Mouse (Mus musculus) liver, adult 2 months (tissue): Measurements from ENCODE around the gene Fry. TPM values are rescaled to one million over a fixed set of nuclear protein-coding genes. Genes with fewer than 3 reads are reported as not detected.

Source experiments
- DNase-seq: peaks from one replicate; pipeline ENCODE4 v3.0.0-alpha.2; 2011; ENCODE audit warnings: low read depth, low spot score; ENCODE audit errors: extremely low read depth
- H3K27ac ChIP-seq: fragments of 200-500 bp; replicated peaks from 2 replicates; pipeline ENCODE4 v1.5.1; 2012; ENCODE audit warnings: low read depth, mild to moderate bottlenecking, control low read depth, inconsistent platforms, low read length; ENCODE audit not compliant: insufficient read depth
- H3K27me3 ChIP-seq: fragments of 200-500 bp; 2 replicates; pipeline ENCODE4 v1.6.1; 2012; ENCODE audit warnings: mild to moderate bottlenecking, moderate library complexity, low read length, inconsistent platforms; ENCODE audit not compliant: control insufficient read depth, insufficient read depth
- H3K36me3 ChIP-seq: fragments of 200-500 bp; 2 replicates; pipeline ENCODE4 v1.6.1; 2012; ENCODE audit warnings: low read length, inconsistent platforms; ENCODE audit not compliant: control insufficient read depth, insufficient read depth
- H3K4me1 ChIP-seq: fragments of 200-500 bp; 2 replicates; pipeline ENCODE4 v1.6.1; 2011; ENCODE audit warnings: low read length; ENCODE audit not compliant: control insufficient read depth, insufficient read depth
- H3K4me3 ChIP-seq: fragments of 200-500 bp; 2 replicates; pipeline ENCODE4 v1.5.1; 2011; ENCODE audit warnings: low read depth, mild to moderate bottlenecking, control low read depth, low read length, moderate library complexity; ENCODE audit not compliant: insufficient read depth
- H3K79me2 ChIP-seq: fragments of 200-500 bp; 2 replicates; pipeline ENCODE4 v1.6.1; 2012; ENCODE audit warnings: inconsistent platforms, mild to moderate bottlenecking, low read length, moderate library complexity; ENCODE audit not compliant: control insufficient read depth, insufficient read depth
- H3K9ac ChIP-seq: fragments of 200-500 bp; 2 replicates; pipeline ENCODE4 v1.6.1; 2012; ENCODE audit warnings: low read depth, mild to moderate bottlenecking, control low read depth, inconsistent platforms, low read length
- CTCF ChIP-seq: fragments of 200-500 bp; IDR thresholded peaks from 2 replicates; pipeline ENCODE4 v1.5.1; 2011; ENCODE audit warnings: low read depth, low read length, control low read depth
- POLR2A ChIP-seq: fragments of 200-500 bp; IDR thresholded peaks from 2 replicates; pipeline ENCODE4 v1.6.1; 2011; ENCODE audit warnings: low read length, control low read depth; ENCODE audit not compliant: insufficient read depth; ENCODE audit errors: extremely low read depth
- WGBS: fragments of 180-500 bp; shearing (Covaris S2); methylation state at CpG from one replicate; pipeline ENCODE4 v1.1.7; 2018; 5-methylcytosine and 5-hydroxymethylcytosine counted together
- polyA plus RNA-seq: library from polyadenylated mRNA; depleted of rRNA; stranded (reverse); fragments of >200 nt; gene quantifications from 2 replicates; pipeline ENCODE4 v1.2.3, GENCODE M21; 2012
- total RNA-seq: library from RNA; depleted of rRNA; stranded (reverse); fragments of >200 nt; gene quantifications from 2 replicates; pipeline ENCODE4 v1.2.3, GENCODE M21; 2014

Gene Fry
- total and polyA plus RNA-seq, 2 experiments = 0.62 to 1.8 TPM

DNA sequence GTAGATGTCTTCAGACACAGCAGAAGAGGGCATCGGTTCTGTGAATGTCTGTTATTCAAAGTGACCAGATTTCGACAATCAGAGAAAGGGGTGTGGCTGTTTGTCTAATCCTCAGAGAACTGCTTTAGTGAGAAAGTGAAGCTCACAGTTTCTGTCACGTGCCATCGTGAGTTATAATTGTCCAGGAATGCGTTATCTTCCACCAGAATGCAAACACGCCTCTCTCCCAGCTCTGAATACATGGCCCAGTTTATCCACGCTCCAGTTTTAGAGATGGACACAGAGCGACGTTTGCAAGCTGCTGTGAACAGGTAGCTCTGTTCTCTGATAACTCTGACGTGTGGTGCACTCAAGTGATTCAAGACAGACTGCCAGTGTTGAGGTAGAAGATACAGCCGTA is 31.3 kb downstream of the Fry start:
- no peak for DNase-seq
- no peak overlapping the region for H3K27ac ChIP-seq
- no peak overlapping the region for H3K9ac ChIP-seq
- no peaks in the 10 kb centered on the region for H3K4me1 ChIP-seq
- 75% methylated on average over 11 of the region's 11 CpGs for WGBS
- H3K4me3 ChIP-seq = no peak overlapping the region
- no peaks in the 10 kb centered on the region for H3K79me2 ChIP-seq
- no peaks in the 10 kb centered on the region for H3K27me3 ChIP-seq
- no peak for TF ChIP-seq CTCF
- no peak for TF ChIP-seq POLR2A
- no peaks in the 10 kb centered on the region for H3K36me3 ChIP-seq

DNA sequence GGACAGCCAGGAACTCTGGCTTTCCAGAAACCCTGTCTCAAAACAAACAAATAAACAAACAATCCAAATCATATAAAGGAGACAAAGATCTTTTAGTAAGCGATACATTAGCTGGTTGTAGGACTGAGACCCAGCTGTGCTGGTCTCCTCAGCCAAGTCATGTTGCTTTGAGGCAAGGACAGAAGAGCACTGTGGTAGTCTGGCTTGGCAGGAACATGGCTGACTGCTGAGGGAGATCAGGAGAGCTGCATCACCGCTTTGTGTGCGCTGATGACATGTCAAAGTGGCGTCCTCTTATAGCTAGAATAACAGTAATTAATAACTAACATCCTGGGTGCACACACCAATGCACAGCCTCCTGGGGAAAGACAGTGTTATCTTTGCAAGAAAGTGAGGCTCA is 32.5 kb downstream of the Fry start:
- Histone ChIP-seq H3K9ac (no peak overlapping the region), H3K4me3 (no peak overlapping the region), H3K4me1 (no peaks in the 10 kb centered on the region), H3K27ac (no peak overlapping the region), H3K79me2 (no peaks in the 10 kb centered on the region), H3K36me3 (no peaks in the 10 kb centered on the region), H3K27me3 (no peaks in the 10 kb centered on the region)
- WGBS = 90% methylated on average over 4 of the region's 4 CpGs
- no peak for DNase-seq
- TF ChIP-seq POLR2A = no peak
- no peak for TF ChIP-seq CTCF

DNA sequence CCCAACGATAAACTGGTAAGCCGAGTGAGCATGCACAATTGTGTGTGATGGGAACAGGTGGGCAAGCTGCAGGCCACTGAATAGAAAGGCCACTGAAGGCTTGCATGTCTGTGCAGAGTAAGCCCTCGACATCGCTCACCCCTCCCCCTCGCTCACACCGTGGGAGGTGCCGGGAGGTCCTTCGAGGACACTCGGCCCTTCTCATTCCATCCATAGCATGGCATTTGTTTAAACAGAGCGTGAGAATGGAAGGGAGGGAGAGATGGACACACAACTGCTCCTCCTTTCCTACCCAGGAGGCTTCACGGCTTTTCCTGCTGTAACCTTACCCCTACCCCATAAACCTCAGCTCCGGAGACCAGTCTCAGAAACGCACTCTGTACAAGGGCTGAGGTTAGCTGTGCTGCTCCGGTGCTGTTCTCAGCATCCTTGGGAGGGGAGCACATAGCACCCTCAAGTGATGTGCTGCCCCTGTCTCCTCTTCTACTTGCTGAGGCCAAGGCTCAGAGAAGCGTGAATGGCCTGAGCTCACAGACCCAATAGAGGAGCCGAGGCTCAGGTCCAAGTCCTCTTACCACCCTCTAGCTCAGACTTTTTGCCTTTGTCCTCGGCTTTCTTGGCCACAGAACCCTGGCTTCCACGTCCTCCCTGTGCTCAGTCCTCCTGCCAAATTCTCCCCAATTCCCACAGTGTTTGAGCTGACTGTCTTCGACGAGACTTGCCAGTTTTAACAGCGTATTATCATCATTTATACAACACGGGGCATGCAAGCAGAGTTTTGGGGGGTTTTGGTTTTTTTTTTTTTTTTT is 33.8 kb downstream of the Fry start:
- Histone ChIP-seq H3K27ac (no peak overlapping the region), H3K27me3 (no peaks in the 10 kb centered on the region), H3K4me3 (no peak overlapping the region), H3K79me2 (no peaks in the 10 kb centered on the region), H3K9ac (no peak overlapping the region), H3K36me3 (no peaks in the 10 kb centered on the region), H3K4me1 (no peaks in the 10 kb centered on the region)
- 69% methylated on average over 22 of the region's 22 CpGs for WGBS
- no peak for DNase-seq
- TF ChIP-seq CTCF (no peak), POLR2A (no peak)

DNA sequence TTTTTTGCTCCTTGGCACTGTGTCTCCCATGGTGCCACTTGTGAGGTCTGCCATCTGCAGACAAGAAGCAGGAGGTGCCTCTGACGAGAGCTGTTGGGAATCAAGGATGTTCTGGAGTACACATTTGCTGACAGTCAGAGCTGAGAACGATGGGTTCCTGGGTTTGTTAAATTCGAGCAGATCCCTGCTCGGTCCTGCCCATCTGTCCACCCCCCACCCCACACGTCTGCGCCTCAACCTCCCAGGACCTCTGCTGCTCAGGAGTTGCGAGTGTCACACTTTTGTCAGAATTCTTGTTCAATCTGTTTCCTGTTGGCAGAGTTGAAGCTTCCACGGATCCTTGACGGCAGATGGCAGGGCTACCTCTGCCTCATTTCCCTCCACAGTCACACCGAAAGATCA is 34.4 kb downstream of the Fry start:
- 87% methylated on average over 10 of the region's 10 CpGs for WGBS
- no peak overlapping the region for H3K9ac ChIP-seq
- H3K27ac ChIP-seq = no peak overlapping the region
- H3K79me2 ChIP-seq = no peaks in the 10 kb centered on the region
- H3K4me1 ChIP-seq = no peaks in the 10 kb centered on the region
- no peak for TF ChIP-seq POLR2A
- TF ChIP-seq CTCF = no peak
- no peak overlapping the region for H3K4me3 ChIP-seq
- no peaks in the 10 kb centered on the region for H3K27me3 ChIP-seq
- DNase-seq = no peak
- H3K36me3 ChIP-seq = no peaks in the 10 kb centered on the region

DNA sequence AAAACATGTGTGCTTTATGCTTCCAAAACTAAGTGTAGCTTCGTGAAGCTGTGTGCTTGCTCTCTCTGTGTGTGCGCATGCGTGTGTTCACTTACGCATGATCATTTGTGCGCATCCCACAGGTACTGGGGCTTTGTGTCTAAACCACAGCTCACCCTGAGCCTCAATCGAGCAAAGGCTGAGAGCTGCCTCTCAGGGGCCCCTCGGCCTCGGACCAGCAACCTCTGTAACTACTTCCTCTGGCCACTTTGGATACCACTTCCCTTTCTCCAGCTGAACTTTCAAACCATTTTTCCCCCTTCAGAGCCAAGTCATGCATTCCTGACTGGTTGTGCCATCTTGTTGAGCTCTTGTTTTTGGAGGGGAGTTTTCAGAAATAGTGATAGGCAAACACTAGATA is 36.9 kb downstream of the Fry start:
- no peak for TF ChIP-seq CTCF
- no peak for TF ChIP-seq POLR2A
- Histone ChIP-seq H3K4me3 (no peak overlapping the region), H3K27ac (no peak overlapping the region), H3K9ac (no peak overlapping the region), H3K4me1 (no peaks in the 10 kb centered on the region), H3K79me2 (no peaks in the 10 kb centered on the region), H3K27me3 (no peaks in the 10 kb centered on the region), H3K36me3 (no peaks in the 10 kb centered on the region)
- 86% methylated on average over 8 of the region's 8 CpGs for WGBS
- DNase-seq = no peak

DNA sequence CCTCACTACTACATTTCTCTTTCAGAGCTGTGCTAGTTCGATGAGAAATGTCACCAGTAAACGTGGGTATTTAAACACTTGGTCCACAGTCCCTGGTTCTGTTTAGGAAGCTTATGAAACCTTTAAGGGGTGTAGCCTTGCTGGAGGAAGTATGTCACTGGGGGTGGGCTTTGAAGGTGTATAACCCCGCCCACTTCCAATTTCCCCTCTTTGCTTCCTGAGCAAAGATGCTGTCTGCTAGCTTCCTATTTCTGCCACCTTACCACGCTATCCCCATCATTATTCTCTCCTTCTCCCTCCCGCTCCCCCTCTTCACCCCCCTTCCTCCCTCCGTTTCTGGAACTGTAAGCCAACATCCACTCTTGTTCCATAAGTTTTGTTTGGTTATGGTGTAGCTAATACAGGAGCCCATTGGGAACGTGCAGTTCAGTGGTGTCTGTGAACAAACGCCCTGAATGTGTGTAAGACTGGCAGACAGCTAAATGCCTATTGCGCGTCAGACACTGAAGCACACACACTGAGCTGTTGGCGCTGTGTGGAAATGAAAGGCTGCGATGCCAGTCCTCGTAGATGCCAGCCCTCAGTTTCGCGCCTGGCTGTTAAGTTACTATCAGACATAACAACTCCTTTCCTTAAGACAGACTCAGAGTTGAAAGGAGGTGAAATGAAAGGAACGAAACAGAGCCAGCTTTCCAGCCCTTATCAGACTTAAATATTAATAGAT is 37.8 kb downstream of the Fry start:
- 82% methylated on average over 16 of the region's 16 CpGs for WGBS
- TF ChIP-seq CTCF = no peak
- no peak for TF ChIP-seq POLR2A
- no peaks in the 10 kb centered on the region for H3K4me1 ChIP-seq
- H3K79me2 ChIP-seq = no peaks in the 10 kb centered on the region
- no peak overlapping the region for H3K4me3 ChIP-seq
- no peak for DNase-seq
- no peaks in the 10 kb centered on the region for H3K27me3 ChIP-seq
- no peaks in the 10 kb centered on the region for H3K36me3 ChIP-seq
- no peak overlapping the region for H3K9ac ChIP-seq
- H3K27ac ChIP-seq = no peak overlapping the region
